Mouse (Mus musculus) cerebellum, adult 2 months (tissue): Measurements from ENCODE around the gene Defb21.

ENCODE experiments used
- CTCF ChIP-seq: fragments of 200-500 bp; IDR thresholded peaks from 2 replicates; pipeline ENCODE4 v1.5.1; 2011; ENCODE audit warnings: low read depth, mild to moderate bottlenecking, control low read depth, low read length, moderate library complexity, borderline replicate concordance; ENCODE audit not compliant: insufficient read depth
- POLR2A ChIP-seq: fragments of 200-500 bp; IDR thresholded peaks from 2 replicates; pipeline ENCODE4 v1.6.1; 2011; ENCODE audit warnings: low read length, control low read depth, borderline replicate concordance; ENCODE audit not compliant: insufficient read depth

DNA sequence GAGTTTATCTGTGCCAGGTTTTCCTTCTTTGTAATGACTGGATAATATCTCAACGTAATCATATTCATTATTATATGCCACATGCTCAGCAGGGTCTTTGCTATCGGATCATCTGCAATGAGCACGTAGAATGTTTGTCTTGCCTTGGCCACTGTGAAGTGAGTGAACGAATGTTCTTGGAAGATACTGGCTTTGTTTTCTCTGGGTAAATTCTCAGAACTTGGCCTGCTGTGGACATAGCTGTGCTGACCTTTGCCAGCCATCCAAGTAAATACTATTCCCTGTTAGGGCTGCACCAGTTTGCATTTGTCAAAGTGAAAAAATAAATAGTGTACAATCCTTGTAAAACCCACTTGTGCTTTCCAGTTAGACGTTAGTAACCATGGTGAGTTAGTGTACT, 24.4 kb upstream of the Defb21 start:
- TF ChIP-seq POLR2A (no peak), CTCF (no peak)
